Mouse (Mus musculus) forebrain, embryonic 15.5 days (tissue): ENCODE measurements around the gene Aasdh. TPM values are rescaled to one million over a fixed set of nuclear protein-coding genes. Genes with fewer than 3 reads are reported as not detected.

Experiments used
- ATAC-seq: fragments of 200-750 bp; cut with Nextera tagmentation; replicated peaks from 2 replicates; pipeline ENCODE4 v1.8.0; 2017; ENCODE audit warnings: mild to moderate bottlenecking, moderate TSS enrichment, moderate library complexity
- H3K27ac ChIP-seq: fragments of 300-500 bp; sonication (generic); replicated peaks from 2 replicates; pipeline ENCODE4 v1.5.1; 2015; ENCODE audit warnings: mild to moderate bottlenecking, inconsistent platforms
- H3K27me3 ChIP-seq: fragments of 300-500 bp; sonication (generic); 2 replicates; pipeline ENCODE4 v1.6.1; 2015; ENCODE audit warnings: inconsistent platforms
- H3K36me3 ChIP-seq: fragments of 300-500 bp; sonication (generic); 2 replicates; pipeline ENCODE4 v1.6.1; 2015; ENCODE audit warnings: mild to moderate bottlenecking, inconsistent platforms
- H3K4me1 ChIP-seq: fragments of 300-500 bp; sonication (generic); 2 replicates; pipeline ENCODE4 v1.6.1; 2015; ENCODE audit warnings: inconsistent platforms
- H3K4me2 ChIP-seq: fragments of 300-500 bp; sonication (generic); replicated peaks from 2 replicates; pipeline ENCODE4 v1.6.1; 2015; ENCODE audit warnings: mild to moderate bottlenecking, inconsistent platforms
- H3K4me3 ChIP-seq: fragments of 300-500 bp; sonication (generic); 2 replicates; pipeline ENCODE4 v1.5.1; 2015; ENCODE audit warnings: mild to moderate bottlenecking, inconsistent platforms
- H3K9ac ChIP-seq: fragments of 300-500 bp; sonication (generic); replicated peaks from 2 replicates; pipeline ENCODE4 v1.6.1; 2015; ENCODE audit warnings: mild to moderate bottlenecking, inconsistent platforms
- H3K9me3 ChIP-seq: fragments of 300-500 bp; sonication (generic); 2 replicates; pipeline ENCODE4 v1.6.1; 2016; ENCODE audit warnings: inconsistent platforms
- WGBS: fragments of 180-500 bp; shearing (Covaris S2); methylation state at CpG from one replicate; pipeline ENCODE4 v1.1.7; 2015; ENCODE audit warnings: mixed read lengths; 5-methylcytosine and 5-hydroxymethylcytosine counted together
- polyA plus RNA-seq: library from polyadenylated mRNA; unstranded; fragments of >200 nt; fragmentation: Nextera tagmentation; extraction: Ambion mirVana; gene quantifications from 2 replicates; pipeline ENCODE4 v1.2.1, GENCODE M21; 2015

The Aasdh gene
- polyA plus RNA-seq = 25.6 and 27.5 TPM in 2 replicates

DNA sequence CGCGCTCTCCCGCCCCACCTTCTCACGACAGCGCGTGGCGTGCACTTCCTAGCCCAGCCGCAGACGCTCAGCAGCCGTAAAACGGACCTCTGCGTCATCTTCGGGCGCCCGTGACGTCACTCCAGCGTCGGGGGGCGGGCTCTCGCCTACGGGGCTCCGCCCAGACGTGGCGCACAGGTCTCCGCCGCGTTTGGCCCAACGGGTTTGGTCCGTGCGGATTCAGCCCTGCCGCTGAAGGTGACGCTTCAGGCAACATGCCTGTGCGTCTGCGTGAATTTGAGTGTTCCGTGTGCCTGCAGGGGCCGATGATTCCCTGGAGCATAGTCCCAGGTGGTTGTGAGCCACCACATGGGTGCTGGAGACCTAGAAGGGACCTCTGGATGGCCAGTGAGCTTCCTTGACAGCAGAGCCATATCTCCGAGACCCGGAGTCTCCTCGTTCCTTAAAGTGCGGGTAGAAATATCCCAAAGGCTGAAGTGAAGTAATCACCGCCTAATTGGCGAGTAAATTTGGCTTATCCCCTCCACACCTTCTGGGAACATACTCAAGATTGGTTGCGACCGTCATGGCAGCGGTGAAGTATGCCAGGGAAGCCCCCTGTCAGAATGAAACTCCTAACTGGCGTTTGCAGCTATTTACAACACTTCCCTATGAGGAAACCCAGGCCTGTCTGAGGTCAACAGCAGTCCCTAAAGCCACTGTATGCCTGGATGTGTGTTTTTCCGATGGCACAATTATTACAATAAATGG is at the start of gene Aasdh:
Gene Aasdh, minus strand, starts transcription at position 110 of the 750 bp plus-strand sequence.
- ATAC-seq = peak; percentile 99
- WGBS = under 1% methylated on average over 47 of the region's 47 CpGs

DNA sequence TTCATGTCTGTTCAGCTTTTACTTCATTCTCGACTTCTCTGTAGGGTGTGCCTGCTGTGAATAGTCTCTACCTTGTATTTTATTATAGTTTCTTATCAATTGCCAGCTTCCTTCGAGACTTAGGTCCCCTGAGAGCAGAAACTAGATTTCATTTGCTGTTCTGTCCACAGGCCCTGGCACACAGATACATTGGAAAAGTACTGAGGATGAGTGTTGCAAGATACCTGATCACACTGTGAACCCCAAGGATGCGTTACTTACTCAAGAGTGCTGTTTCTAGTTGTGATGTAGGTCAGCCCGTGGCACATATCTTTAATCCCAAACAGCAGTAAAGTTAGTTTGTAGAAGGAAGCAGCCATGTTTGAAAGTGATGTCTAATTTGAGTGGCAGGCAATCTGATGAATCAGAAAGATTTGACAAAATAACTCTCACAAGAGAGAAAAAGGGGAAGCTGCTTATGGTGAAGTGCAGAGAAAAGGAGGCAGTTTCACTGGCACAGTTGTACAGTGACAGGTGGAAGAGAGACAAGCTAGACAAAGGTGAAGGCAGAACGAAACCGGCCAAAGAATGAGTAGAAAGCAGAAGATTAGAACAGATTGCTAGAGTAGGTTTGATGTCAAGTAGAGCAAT is 49.1 kb upstream of the Aasdh start:
- ATAC-seq = no peak
- Histone ChIP-seq H3K4me3 (no peak overlapping the region), H3K27me3 (no peaks in the 10 kb centered on the region), H3K4me2 (no peak overlapping the region), H3K9me3 (no peaks in the 10 kb centered on the region), H3K4me1 (peaks cover 32% of the 10 kb centered on the region), H3K9ac (no peak overlapping the region), H3K36me3 (peaks cover 27% of the 10 kb centered on the region), H3K27ac (no peak overlapping the region)
- WGBS = 78% methylated on average over 6 of the region's 6 CpGs

More for the DNA sequence above, at the start of gene Aasdh:
- Histone ChIP-seq H3K36me3 (no peaks in the 10 kb centered on the region), H3K4me2 (peak within 1 kb of the TSS; percentile 68), H3K9me3 (no peaks in the 10 kb centered on the region), H3K9ac (peak within 1 kb of the TSS; percentile 88), H3K4me3 (peak within 1 kb of the TSS; percentile 75), H3K27me3 (no peaks in the 10 kb centered on the region), H3K27ac (peak within 1 kb of the TSS; percentile 88), H3K4me1 (peaks cover 10% of the 10 kb centered on the region)

DNA sequence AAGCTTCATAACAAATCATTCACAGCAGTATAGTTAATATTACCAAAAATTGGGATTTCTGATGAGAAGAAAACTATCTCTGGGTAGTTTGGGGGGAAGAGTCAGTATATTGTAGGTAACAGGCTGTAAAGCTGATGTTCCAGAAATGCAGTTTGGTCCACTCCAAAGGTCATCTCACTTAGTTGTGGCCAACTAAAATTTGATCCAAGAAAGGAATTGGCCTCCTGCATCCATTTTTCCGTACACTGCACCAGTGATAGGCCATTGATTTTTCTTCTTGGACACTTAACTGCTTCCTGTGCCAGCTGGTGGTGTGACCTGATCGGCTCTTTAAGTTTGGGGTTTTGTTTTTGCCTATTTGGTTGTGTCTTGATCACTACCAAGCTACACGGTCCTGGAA is 48.5 kb upstream of the Aasdh start:
- H3K27ac ChIP-seq = no peak overlapping the region
- H3K4me3 ChIP-seq = no peak overlapping the region
- no peaks in the 10 kb centered on the region for H3K27me3 ChIP-seq
- H3K9ac ChIP-seq = no peak overlapping the region
- H3K36me3 ChIP-seq = peaks cover 23% of the 10 kb centered on the region
- no peaks in the 10 kb centered on the region for H3K9me3 ChIP-seq
- 76% methylated on average over 3 of the region's 3 CpGs for WGBS
- peaks cover 34% of the 10 kb centered on the region for H3K4me1 ChIP-seq
- no peak for ATAC-seq
- H3K4me2 ChIP-seq = no peak overlapping the region

GRCm38 (mm10) chr5:76952112-76953040 is 47.1 kb upstream of the Aasdh start:
- peak overlapping the region; percentile 64 for H3K9ac ChIP-seq
- 17% methylated on average over 7 of the region's 7 CpGs for WGBS
- H3K27me3 ChIP-seq = no peaks in the 10 kb centered on the region
- H3K4me1 ChIP-seq = peaks cover 34% of the 10 kb centered on the region
- peaks cover 9% of the 10 kb centered on the region for H3K36me3 ChIP-seq
- peak overlapping the region; percentile 89; the same call in 1 of the 2 replicates for H3K27ac ChIP-seq
- no peaks in the 10 kb centered on the region for H3K9me3 ChIP-seq
- no peak for ATAC-seq
- H3K4me2 ChIP-seq = peak overlapping the region; percentile 81
- peak overlapping the region; percentile 67 for H3K4me3 ChIP-seq

DNA sequence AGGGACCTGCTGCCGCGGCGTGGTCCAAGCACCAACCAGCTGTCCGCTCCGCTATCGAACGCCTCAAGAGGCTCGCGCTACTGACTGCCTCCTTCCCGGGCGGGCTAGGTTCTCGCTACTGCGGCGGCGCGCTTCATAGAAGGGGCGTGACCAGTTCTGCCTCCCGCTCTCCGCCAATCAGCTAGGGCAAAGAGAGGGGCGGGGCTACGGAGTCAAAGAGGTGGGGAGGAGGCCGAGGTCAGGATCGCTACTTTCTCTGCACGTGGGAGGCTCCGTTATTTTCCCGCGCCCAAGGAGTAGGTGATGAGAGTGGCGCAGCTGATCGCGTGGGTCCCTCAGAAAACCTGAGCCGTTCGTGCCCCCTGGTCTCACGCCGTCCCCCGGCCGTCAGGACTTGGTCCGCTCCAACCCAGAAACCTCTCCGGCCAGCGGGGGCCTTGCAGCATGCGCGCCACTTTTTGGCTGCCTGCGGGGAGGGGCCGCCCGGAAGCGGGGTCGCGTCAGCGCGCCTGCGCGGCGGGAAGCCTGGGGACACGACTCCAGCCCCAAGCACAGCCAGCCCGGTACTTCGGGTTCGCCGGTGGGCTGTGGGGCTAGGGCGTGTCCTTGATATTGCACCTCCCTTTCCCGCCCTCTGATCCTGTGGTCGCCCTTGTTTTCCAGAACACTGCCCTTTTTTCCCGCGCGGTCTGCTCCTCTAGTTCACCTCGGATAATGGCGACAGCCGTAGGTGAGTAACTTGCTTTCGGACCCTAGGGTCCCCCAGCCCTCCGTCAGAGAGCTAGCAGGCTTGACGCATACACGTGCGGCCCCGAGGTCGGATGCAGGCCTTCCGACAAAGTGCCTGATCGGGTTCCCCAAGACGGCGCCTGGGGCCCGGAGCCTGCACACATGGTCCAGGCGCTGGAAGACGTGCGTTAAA is 46.1 kb upstream of the Aasdh start, which contains the start of the genes Paics and Ppat:
Gene Paics, plus strand, starts transcription at position 202 of the 922 bp plus-strand sequence.
Gene Ppat, minus strand, starts transcription at position 473 of the 922 bp plus-strand sequence.
- peak; percentile 97 for ATAC-seq
- WGBS = under 1% methylated on average over 81 of the region's 81 CpGs
- Histone ChIP-seq H3K9ac (peak within 1 kb of the TSS; percentile 64), H3K4me1 (peaks cover 34% of the 10 kb centered on the region), H3K27ac (peak within 1 kb of the TSS; percentile 89), H3K9me3 (no peaks in the 10 kb centered on the region), H3K4me3 (peak within 1 kb of the TSS; percentile 67), H3K27me3 (no peaks in the 10 kb centered on the region), H3K4me2 (peak within 1 kb of the TSS; percentile 81), H3K36me3 (0 out of 2 replicates have a peak, but pooled peaks cover under 1% of the 10 kb centered on the region)

- no peak; the same call in 1 of the 2 replicates for ATAC-seq
- peak overlapping the region; percentile 67 for H3K4me3 ChIP-seq
- peaks cover 34% of the 10 kb centered on the region for H3K4me1 ChIP-seq
- WGBS = under 1% methylated on average over 24 of the region's 24 CpGs
- peak overlapping the region; percentile 89 for H3K27ac ChIP-seq
- no peaks in the 10 kb centered on the region for H3K9me3 ChIP-seq
- peak overlapping the region; percentile 64 for H3K9ac ChIP-seq
- no peaks in the 10 kb centered on the region for H3K27me3 ChIP-seq
- peak overlapping the region; percentile 81 for H3K4me2 ChIP-seq
- no peaks in the 10 kb centered on the region for H3K36me3 ChIP-seq
Observed at GRCm38 (mm10) chr5:76950343-76951105, 45.2 kb upstream of the Aasdh start.

DNA sequence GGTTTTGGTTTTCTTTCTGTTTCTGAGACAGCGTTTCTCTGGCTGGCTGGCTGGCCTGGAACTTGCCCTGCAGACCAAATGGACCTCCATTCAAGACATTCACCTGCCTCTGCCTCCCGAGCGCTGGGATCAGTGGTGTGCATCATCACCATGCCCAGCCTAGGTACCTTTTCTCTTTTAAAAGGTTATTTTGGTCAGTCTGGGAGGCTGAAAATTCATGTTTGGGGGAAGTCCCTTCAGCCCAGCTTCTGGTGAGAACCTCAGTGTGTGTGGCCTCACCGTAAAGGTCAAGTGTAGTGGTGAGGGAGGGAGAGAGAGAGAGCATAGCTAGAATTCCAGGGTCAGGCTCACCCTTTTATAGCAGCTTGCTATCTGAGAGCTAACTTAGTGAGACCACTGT is 42.4 kb upstream of the Aasdh start:
- H3K9me3 ChIP-seq = no peaks in the 10 kb centered on the region
- no peak overlapping the region for H3K27ac ChIP-seq
- H3K27me3 ChIP-seq = no peaks in the 10 kb centered on the region
- 94% methylated on average over 4 of the region's 4 CpGs for WGBS
- no peaks in the 10 kb centered on the region for H3K36me3 ChIP-seq
- no peak overlapping the region for H3K9ac ChIP-seq
- no peak for ATAC-seq
- no peak overlapping the region for H3K4me2 ChIP-seq
- H3K4me3 ChIP-seq = no peak overlapping the region
- peaks cover 24% of the 10 kb centered on the region for H3K4me1 ChIP-seq

GRCm38 (mm10) chr5:76947142-76947541 is 41.8 kb upstream of the Aasdh start:
- no peak overlapping the region for H3K4me2 ChIP-seq
- peaks cover 18% of the 10 kb centered on the region for H3K4me1 ChIP-seq
- no peak overlapping the region for H3K27ac ChIP-seq
- WGBS = 87% methylated on average over 4 of the region's 4 CpGs
- no peak overlapping the region for H3K9ac ChIP-seq
- H3K9me3 ChIP-seq = no peaks in the 10 kb centered on the region
- no peaks in the 10 kb centered on the region for H3K27me3 ChIP-seq
- no peak overlapping the region for H3K4me3 ChIP-seq
- ATAC-seq = no peak
- no peaks in the 10 kb centered on the region for H3K36me3 ChIP-seq

DNA sequence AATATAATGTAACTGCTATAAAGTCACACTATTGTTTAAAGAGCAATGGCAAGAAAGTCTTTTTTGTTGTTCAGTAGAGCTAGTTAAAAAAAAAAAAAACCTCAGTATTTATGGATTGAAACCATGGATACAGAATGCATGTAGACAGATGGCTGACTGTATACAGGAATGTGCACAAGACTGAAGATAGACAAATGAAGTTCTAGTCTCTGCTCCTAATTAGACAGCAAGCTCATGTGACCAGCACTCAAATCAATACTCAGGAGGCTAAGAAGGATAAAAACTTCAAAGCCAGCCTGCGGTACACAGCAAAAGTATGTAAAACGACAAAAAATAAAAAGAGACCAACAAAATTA is 40.3 kb upstream of the Aasdh start:
- H3K27me3 ChIP-seq = no peaks in the 10 kb centered on the region
- H3K9ac ChIP-seq = no peak overlapping the region
- no peak overlapping the region for H3K27ac ChIP-seq
- WGBS = 46% methylated on average over 2 of the region's 2 CpGs
- H3K4me1 ChIP-seq = peaks cover 13% of the 10 kb centered on the region
- H3K4me2 ChIP-seq = no peak overlapping the region
- no peak overlapping the region for H3K4me3 ChIP-seq
- H3K36me3 ChIP-seq = no peaks in the 10 kb centered on the region
- no peak for ATAC-seq
- no peaks in the 10 kb centered on the region for H3K9me3 ChIP-seq

DNA sequence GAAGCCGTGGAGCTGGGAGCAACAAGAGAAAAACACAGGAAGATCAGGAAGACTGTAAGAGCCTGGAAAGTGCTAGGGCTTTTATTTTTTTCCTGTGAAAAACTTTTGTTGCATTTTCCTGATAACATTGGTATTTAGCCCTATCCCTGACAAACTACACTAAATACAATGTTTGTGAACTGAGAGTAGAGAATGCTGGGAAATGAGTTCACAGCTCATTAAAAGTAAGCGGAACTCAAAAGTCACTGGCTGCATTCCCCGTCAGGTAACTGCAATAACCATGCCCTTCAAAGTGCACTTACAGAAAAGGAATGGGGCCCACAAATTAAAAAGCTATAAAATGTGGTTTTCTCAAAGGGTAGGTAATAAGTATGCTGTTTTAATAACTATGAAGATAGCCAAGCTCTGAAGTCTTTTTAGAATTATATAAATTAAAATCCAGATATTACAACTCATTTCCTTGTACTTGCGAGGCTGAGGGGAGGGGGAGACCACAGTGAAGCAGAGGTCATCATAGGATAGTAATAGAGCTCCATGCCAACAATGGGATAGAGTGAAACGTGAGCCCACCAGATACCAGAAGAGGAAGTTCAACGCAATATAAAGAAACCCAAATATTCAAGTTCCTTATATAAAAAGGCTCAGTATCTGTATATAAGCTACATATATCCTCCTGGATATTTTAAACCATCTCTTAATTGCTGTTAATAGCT is 39.8 kb upstream of the Aasdh start:
- Histone ChIP-seq H3K9ac (no peak overlapping the region), H3K9me3 (no peaks in the 10 kb centered on the region), H3K27me3 (no peaks in the 10 kb centered on the region), H3K4me3 (no peak overlapping the region), H3K4me1 (peaks cover 8% of the 10 kb centered on the region), H3K36me3 (no peaks in the 10 kb centered on the region), H3K4me2 (no peak overlapping the region), H3K27ac (no peak overlapping the region)
- WGBS = 73% methylated on average over 6 of the region's 6 CpGs
- ATAC-seq = no peak
